Comparison of ENCODE assay signal across 17 mouse cellular contexts in the genomic region with DNA sequence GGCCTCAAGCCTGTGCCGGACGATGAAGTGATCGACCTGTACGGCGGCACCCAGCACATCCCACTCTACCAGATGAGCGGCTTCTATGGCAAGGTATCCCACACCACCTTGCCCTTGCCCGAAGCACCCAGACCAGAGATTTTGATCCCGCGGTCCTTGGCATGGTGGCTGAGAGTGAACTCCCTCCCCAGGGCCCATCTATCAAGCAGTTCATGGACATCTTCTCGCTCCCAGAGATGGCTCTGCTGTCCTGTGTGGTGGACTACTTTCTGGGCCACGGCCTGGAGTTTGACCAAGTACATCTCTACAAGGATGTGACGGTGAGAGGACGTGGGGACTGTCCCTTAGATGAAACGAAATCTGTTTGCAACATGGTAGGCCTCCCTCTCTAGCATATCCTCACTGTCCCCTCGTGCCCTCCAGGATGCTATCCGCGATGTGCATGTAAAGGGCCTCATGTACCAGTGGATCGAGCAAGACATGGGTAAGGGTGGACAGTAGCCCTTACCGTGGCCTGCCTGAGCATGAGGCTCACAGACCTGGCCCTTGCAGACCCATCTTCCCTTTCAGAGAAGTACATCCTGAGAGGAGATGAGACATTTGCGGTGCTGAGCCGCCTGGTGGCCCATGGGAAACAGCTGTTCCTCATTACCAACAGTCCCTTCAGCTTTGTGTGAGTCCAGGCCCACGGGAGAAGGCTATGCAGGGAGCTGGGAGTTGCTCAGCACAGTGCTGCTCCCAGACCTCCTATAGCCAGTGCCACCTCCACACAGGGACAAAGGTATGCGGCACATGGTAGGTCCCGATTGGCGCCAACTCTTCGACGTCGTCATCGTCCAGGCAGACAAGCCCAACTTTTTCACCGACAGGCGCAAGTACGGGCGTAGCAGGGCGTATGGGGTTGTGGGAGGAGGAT. TPM values are rescaled to one million over a fixed set of nuclear protein-coding genes. Genes with fewer than 3 reads are reported as not detected.
A peak's percentile ranks its signal among the peaks of the same experiment; 100 is the strongest.
DNase-seq lines count a peak whose midpoint lies in the region; ATAC-seq lines count a peak whose summit lies in the region.
"Had no signal": no experiment of that assay in that cellular context is flagged by ENCODE, and none has a peak within 500 bp of the region (broad histone marks: within the 10 kb centered on the region; RNA-seq: fewer than 3 reads in every experiment).

No protein-coding gene starts in this region.

- H3K4me2 ChIP-seq in forebrain, embryonic 11.5 days (ENCODE audit: low read depth, low read length, severe bottlenecking): no peak overlapping the region
- no peak overlapping the region for H3K4me2 ChIP-seq in forebrain, embryonic 12.5 days
- H3K4me2 ChIP-seq: embryonic facial prominence, embryonic 13.5 days; hindbrain, embryonic 14.5 days had no signal

- H3K27me3 ChIP-seq in forebrain, embryonic 11.5 days (ENCODE audit: control insufficient read depth, insufficient read depth, low read length): no peaks in the 10 kb centered on the region
- no peaks in the 10 kb centered on the region for H3K27me3 ChIP-seq in forebrain, embryonic 12.5 days
- no peaks in the 10 kb centered on the region for H3K27me3 ChIP-seq in heart, embryonic 10.5 days (ENCODE audit: insufficient read depth, poor library complexity, severe bottlenecking)
- H3K27me3 ChIP-seq in limb, embryonic 10.5 days (ENCODE audit: low read depth, poor library complexity, severe bottlenecking): no peaks in the 10 kb centered on the region
- H3K27me3 ChIP-seq: embryonic facial prominence, embryonic 13.5 days had no signal

- H3K27ac ChIP-seq in forebrain, embryonic 11.5 days (ENCODE audit: low read depth, low read length): no peak overlapping the region
- H3K27ac ChIP-seq in forebrain, embryonic 12.5 days: no peak overlapping the region
- H3K27ac ChIP-seq in heart, embryonic 10.5 days: no peak overlapping the region
- no peak overlapping the region for H3K27ac ChIP-seq in limb, embryonic 10.5 days
- H3K27ac ChIP-seq: embryonic facial prominence, embryonic 13.5 days; gastrocnemius, adult 2 months; hindbrain, embryonic 10.5 days; hindbrain, embryonic 14.5 days had no signal

- intact Hi-C loops in heart, postnatal 25 days (cut with DNase I): no loop called here

- DNase-seq in forebrain, embryonic 11.5 days (ENCODE audit: low spot score): peak; percentile 50
- DNase-seq in heart, embryonic 10.5 days (ENCODE audit: low spot score): peak; percentile 74
- DNase-seq in heart, postnatal 25 days (ENCODE audit: low spot score): no peak
- DNase-seq in ovary, postnatal 36 days (ENCODE audit: low spot score): peak; percentile 3
- no peak for DNase-seq in ovary, postnatal 14 days (ENCODE audit: low spot score)
- DNase-seq in limb, embryonic 10.5 days (ENCODE audit: low spot score): peak; percentile 31
- DNase-seq in layer of hippocampus, postnatal 10 days (ENCODE audit: low spot score in 2 of 2): no peak
- DNase-seq: adrenal gland, postnatal 10 days; cerebellum, adult 9-11 months; cerebellum, postnatal 36 days; gastrocnemius, adult 2 months; heart, postnatal 10 days had no signal

- WGBS in forebrain, embryonic 11.5 days: 96% methylated on average over 34 of the region's 34 CpGs
- WGBS in forebrain, embryonic 12.5 days: 94% methylated on average over 34 of the region's 34 CpGs
- 95% methylated on average over 34 of the region's 34 CpGs for WGBS in heart, embryonic 10.5 days
- 93% methylated on average over 34 of the region's 34 CpGs for WGBS in limb, embryonic 10.5 days

- no peak overlapping the region for H3K9ac ChIP-seq in forebrain, embryonic 11.5 days (ENCODE audit: low read length)
- no peak overlapping the region for H3K9ac ChIP-seq in forebrain, embryonic 12.5 days
- H3K9ac ChIP-seq: embryonic facial prominence, embryonic 13.5 days; hindbrain, embryonic 14.5 days had no signal

- no peak for ATAC-seq in forebrain, embryonic 11.5 days (replicated peaks; ENCODE audit: low FRiP score)
- ATAC-seq in forebrain, embryonic 12.5 days (ENCODE audit: low FRiP score): no peak
- ATAC-seq: forebrain, embryonic 14.5 days had no signal

- no peaks in the 10 kb centered on the region for H3K9me3 ChIP-seq in forebrain, embryonic 11.5 days (ENCODE audit: control insufficient read depth, low read length)
- no peaks in the 10 kb centered on the region for H3K9me3 ChIP-seq in forebrain, embryonic 12.5 days
- no peaks in the 10 kb centered on the region for H3K9me3 ChIP-seq in heart, embryonic 10.5 days
- H3K9me3 ChIP-seq in limb, embryonic 10.5 days (replicated peaks): no peaks in the 10 kb centered on the region
- H3K9me3 ChIP-seq: embryonic facial prominence, embryonic 13.5 days; hindbrain, embryonic 10.5 days had no signal

- no peak overlapping the region for H3K4me3 ChIP-seq in forebrain, embryonic 11.5 days (ENCODE audit: low read depth, low read length)
- no peak overlapping the region for H3K4me3 ChIP-seq in forebrain, embryonic 12.5 days (replicated peaks)
- H3K4me3 ChIP-seq in heart, embryonic 10.5 days: no peak overlapping the region
- H3K4me3 ChIP-seq in limb, embryonic 10.5 days: no peak overlapping the region
- H3K4me3 ChIP-seq: embryonic facial prominence, embryonic 13.5 days; gastrocnemius, adult 2 months; hindbrain, embryonic 10.5 days had no signal

- peaks cover 15% of the 10 kb centered on the region for H3K4me1 ChIP-seq in forebrain, embryonic 11.5 days (replicated peaks; ENCODE audit: control insufficient read depth, insufficient read depth, low read length)
- H3K4me1 ChIP-seq in forebrain, embryonic 12.5 days: peaks cover 20% of the 10 kb centered on the region
- H3K4me1 ChIP-seq in heart, embryonic 10.5 days: peaks cover 28% of the 10 kb centered on the region
- H3K4me1 ChIP-seq in limb, embryonic 10.5 days: peaks cover 30% of the 10 kb centered on the region

- H3K36me3 ChIP-seq in forebrain, embryonic 11.5 days (ENCODE audit: control insufficient read depth, insufficient read depth, low read length): peaks cover 36% of the 10 kb centered on the region
- H3K36me3 ChIP-seq in forebrain, embryonic 12.5 days (replicated peaks): peaks cover 68% of the 10 kb centered on the region
- peaks cover 70% of the 10 kb centered on the region for H3K36me3 ChIP-seq in heart, embryonic 10.5 days
- H3K36me3 ChIP-seq in limb, embryonic 10.5 days: peaks cover 84% of the 10 kb centered on the region

RNA-seq across cellular contexts. Expression of gene Nt5dc2, which starts 4.9 kb away (rescaled TPM):
- 565 and 637 TPM in 2 replicates for polyA plus RNA-seq in forebrain, embryonic 11.5 days (2014; fragmentation: Nextera tagmentation; extraction: Ambion mirVana)
- 406 and 410 TPM in 2 replicates for polyA plus RNA-seq in forebrain, embryonic 12.5 days (2016; fragmentation: Nextera tagmentation; extraction: Ambion mirVana)
- 422 and 507 TPM in 2 replicates for polyA plus RNA-seq in heart, embryonic 10.5 days (2016; fragmentation: Nextera tagmentation; extraction: Ambion mirVana)
- total RNA-seq in heart, postnatal 25 days (2021): 10 to 100 TPM; 18.2 to 22.6 TPM
- polyA plus RNA-seq in limb, embryonic 10.5 days (2016; fragmentation: Nextera tagmentation; extraction: Ambion mirVana): 638 and 656 TPM in 2 replicates
- 10 to 100 TPM; 18.0 to 22.5 TPM for total RNA-seq in layer of hippocampus, postnatal 10 days (2021)

RNA-seq across cellular contexts. Expression of gene Smim4, which starts 7.0 kb away (rescaled TPM):
- polyA plus RNA-seq in forebrain, embryonic 11.5 days (2014; fragmentation: Nextera tagmentation; extraction: Ambion mirVana): 50.9 and 52.7 TPM in 2 replicates
- 54.6 and 67.9 TPM in 2 replicates for polyA plus RNA-seq in forebrain, embryonic 12.5 days (2016; fragmentation: Nextera tagmentation; extraction: Ambion mirVana)
- 66.2 and 73.3 TPM in 2 replicates for polyA plus RNA-seq in heart, embryonic 10.5 days (2016; fragmentation: Nextera tagmentation; extraction: Ambion mirVana)
- total RNA-seq in heart, postnatal 25 days (2021): 10 to 100 TPM; 60.2 to 61.0 TPM
- 54.2 and 65.3 TPM in 2 replicates for polyA plus RNA-seq in limb, embryonic 10.5 days (2016; fragmentation: Nextera tagmentation; extraction: Ambion mirVana)
- 10 to 100 TPM; 32.5 to 33.5 TPM for total RNA-seq in layer of hippocampus, postnatal 10 days (2021)

RNA-seq across cellular contexts. Expression of gene Stab1, which starts 32.7 kb away (rescaled TPM):
- 21.8 and 27.1 TPM in 2 replicates for polyA plus RNA-seq in forebrain, embryonic 11.5 days (2014; fragmentation: Nextera tagmentation; extraction: Ambion mirVana)
- 23.1 and 26.1 TPM in 2 replicates for polyA plus RNA-seq in forebrain, embryonic 12.5 days (2016; fragmentation: Nextera tagmentation; extraction: Ambion mirVana)
- polyA plus RNA-seq in heart, embryonic 10.5 days (2016; fragmentation: Nextera tagmentation; extraction: Ambion mirVana): 28.9 and 30.2 TPM in 2 replicates
- 10 to 100 TPM; 76.4 to 76.8 TPM for total RNA-seq in heart, postnatal 25 days (2021)
- polyA plus RNA-seq in limb, embryonic 10.5 days (2016; fragmentation: Nextera tagmentation; extraction: Ambion mirVana): 14.2 and 14.5 TPM in 2 replicates
- total RNA-seq in layer of hippocampus, postnatal 10 days (2021): 10 to 100 TPM; 26.9 to 40.4 TPM

Comparison
In these comparisons a context has a peak if more than half of its experiments do, and no peak if none do; other contexts are left out.
1. DNase-seq: peak in forebrain, embryonic 11.5 days (single experiment), heart, embryonic 10.5 days (single experiment), ovary, postnatal 36 days (single experiment) and limb, embryonic 10.5 days (single experiment); none in heart, postnatal 25 days (single experiment), ovary, postnatal 14 days (single experiment) and layer of hippocampus, postnatal 10 days (0 of 2).